Mouse (Mus musculus) neural tube, embryonic 10.5 days (tissue): ENCODE measurements around the gene Magi2.

Source experiments
- DNase-seq: peaks from one replicate; pipeline ENCODE4 v3.0.0-alpha.2; 2017; ENCODE audit warnings: low spot score; ENCODE audit errors: extremely low spot score

The Magi2 gene

GRCm38 (mm10) chr5:20582995-20583435 lies 1356.2 kb downstream of the Magi2 start:
- DNase-seq = no peak

GRCm38 (mm10) chr5:20583639-20584038 lies 1356.8 kb downstream of the Magi2 start:
- DNase-seq = no peak

GRCm38 (mm10) chr5:20584769-20585168 lies 1357.9 kb downstream of the Magi2 start:
- DNase-seq = no peak

- DNase-seq = no peak
Measured at GRCm38 (mm10) chr5:20589731-20590130, 1362.9 kb downstream of the Magi2 start.

- DNase-seq = no peak
Measured at GRCm38 (mm10) chr5:20598196-20598595, 1371.4 kb downstream of the Magi2 start.

- peak; percentile 18 for DNase-seq
Measured at GRCm38 (mm10) chr5:20603756-20604469, 1377.1 kb downstream of the Magi2 start.

- no peak for DNase-seq
Measured at GRCm38 (mm10) chr5:20606497-20606896, 1379.7 kb downstream of the Magi2 start.

- no peak for DNase-seq
Measured at GRCm38 (mm10) chr5:20607503-20607902, 1380.7 kb downstream of the Magi2 start.

GRCm38 (mm10) chr5:20609206-20609935 lies 1382.5 kb downstream of the Magi2 start:
- DNase-seq = no peak

- DNase-seq = no peak
Measured at GRCm38 (mm10) chr5:20610640-20611039, 1383.8 kb downstream of the Magi2 start.

GRCm38 (mm10) chr5:20612616-20613015 lies 1385.8 kb downstream of the Magi2 start:
- DNase-seq = no peak

- no peak for DNase-seq
Measured at GRCm38 (mm10) chr5:20614891-20615290, 1388.1 kb downstream of the Magi2 start.

- DNase-seq = no peak
Measured at GRCm38 (mm10) chr5:20620596-20621511, 1394.0 kb downstream of the Magi2 start.

GRCm38 (mm10) chr5:20622417-20622816 lies 1395.6 kb downstream of the Magi2 start:
- DNase-seq = no peak

- no peak for DNase-seq
Measured at GRCm38 (mm10) chr5:20622837-20623573, 1396.2 kb downstream of the Magi2 start.

- DNase-seq = no peak
Measured at GRCm38 (mm10) chr5:20625117-20625516, 1398.3 kb downstream of the Magi2 start.

GRCm38 (mm10) chr5:20628954-20629601 lies 1402.2 kb downstream of the Magi2 start:
- no peak for DNase-seq

GRCm38 (mm10) chr5:20634046-20634769 lies 1407.4 kb downstream of the Magi2 start:
- DNase-seq = no peak

GRCm38 (mm10) chr5:20634822-20635221 lies 1408.0 kb downstream of the Magi2 start:
- DNase-seq = no peak
